Mouse (Mus musculus) small intestine, adult 2 months (tissue): ENCODE measurements around the gene Hbb-bh1.

Experiments
- CTCF ChIP-seq: fragments of 200-500 bp; IDR thresholded peaks from 2 replicates; pipeline ENCODE4 v1.5.1; 2012; ENCODE audit warnings: low read depth, mild to moderate bottlenecking, control low read depth, inconsistent platforms, low read length, moderate library complexity, mixed read lengths; ENCODE audit not compliant: insufficient replicate concordance, insufficient read length; ENCODE audit errors: extremely low read depth
- POLR2A ChIP-seq: fragments of 200-500 bp; IDR thresholded peaks from 2 replicates; pipeline ENCODE4 v1.6.1; 2012; ENCODE audit warnings: low read depth, mild to moderate bottlenecking, control low read depth, inconsistent platforms, low read length, moderate library complexity

GRCm38 (mm10) chr7:103826255-103826887 lies 16.6 kb downstream of the Hbb-bh1 start:
- TF ChIP-seq CTCF, result no peak
- no peak for TF ChIP-seq POLR2A
